Mouse (Mus musculus) limb, embryonic 11.5 days (tissue): Measurements from ENCODE around the gene Itgb5. TPM values are rescaled to one million over a fixed set of nuclear protein-coding genes. Genes with fewer than 3 reads are reported as not detected.

Experiments used
- ATAC-seq: fragments of 200-750 bp; cut with Nextera tagmentation; 2 replicates; pipeline ENCODE4 v1.8.0; 2017; ENCODE audit warnings: low read depth; ENCODE audit not compliant: insufficient number of reproducible peaks, low FRiP score, low TSS enrichment
- DNase-seq: peaks from one replicate; pipeline ENCODE4 v3.0.0-alpha.2; 2015; ENCODE audit warnings: low spot score
- H3K27ac ChIP-seq: fragments of 300-500 bp; sonication (generic); replicated peaks from 2 replicates; pipeline ENCODE4 v1.5.1; 2014; ENCODE audit warnings: low read depth, mild to moderate bottlenecking, low read length
- H3K27me3 ChIP-seq: fragments of 300-500 bp; sonication (generic); 2 replicates; pipeline ENCODE4 v1.6.1; 2014; ENCODE audit warnings: mild to moderate bottlenecking, low read length, mixed read lengths; ENCODE audit not compliant: control insufficient read depth, insufficient read depth
- H3K36me3 ChIP-seq: fragments of 300-500 bp; sonication (generic); 2 replicates; pipeline ENCODE4 v1.6.1; 2014; ENCODE audit warnings: mild to moderate bottlenecking, low read length, moderate library complexity, mixed read lengths; ENCODE audit not compliant: control insufficient read depth, insufficient read depth
- H3K4me1 ChIP-seq: fragments of 300-500 bp; sonication (generic); 2 replicates; pipeline ENCODE4 v1.6.1; 2014; ENCODE audit warnings: low read length, mixed read lengths; ENCODE audit not compliant: control insufficient read depth, insufficient read depth
- H3K4me2 ChIP-seq: fragments of 300-500 bp; sonication (generic); 2 replicates; pipeline ENCODE4 v1.6.1; 2014; ENCODE audit warnings: low read depth, mild to moderate bottlenecking, moderate library complexity; ENCODE audit not compliant: severe bottlenecking
- H3K4me3 ChIP-seq: fragments of 300-500 bp; sonication (generic); 2 replicates; pipeline ENCODE4 v1.5.1; 2014; ENCODE audit warnings: low read depth, low read length
- H3K9ac ChIP-seq: fragments of 300-500 bp; sonication (generic); 2 replicates; pipeline ENCODE4 v1.6.1; 2014; ENCODE audit warnings: mild to moderate bottlenecking, low read length
- H3K9me3 ChIP-seq: fragments of 300-500 bp; sonication (generic); 2 replicates; pipeline ENCODE4 v1.6.1; 2016; ENCODE audit warnings: low read length; ENCODE audit not compliant: control insufficient read depth
- WGBS: fragments of 180-500 bp; shearing (Covaris S2); extraction: QIAGEN DNeasy Blood & Tissue Kit; methylation state at CpG from one replicate; pipeline ENCODE4 v1.1.7; 2014; 5-methylcytosine and 5-hydroxymethylcytosine counted together
- polyA plus RNA-seq: library from polyadenylated mRNA; unstranded; fragments of >200 nt; fragmentation: Nextera tagmentation; extraction: Ambion mirVana; gene quantifications from 2 replicates; pipeline ENCODE4 v1.2.1, GENCODE M21; 2014

The Itgb5 gene
- polyA plus RNA-seq, 1 experiment from 2014 or later: 64.9 TPM

GRCm38 (mm10) chr16:33878041-33878783, 48.7 kb downstream of the Itgb5 start:
- no peaks in the 10 kb centered on the region for H3K27me3 ChIP-seq
- H3K9ac ChIP-seq: no peak overlapping the region
- WGBS: 71% methylated on average over 6 of the region's 6 CpGs
- no peak overlapping the region for H3K4me3 ChIP-seq
- no peak overlapping the region for H3K4me2 ChIP-seq
- DNase-seq (no peak), ATAC-seq (no peak)
- peaks cover 6% of the 10 kb centered on the region; the same call in 1 of the 2 replicates for H3K4me1 ChIP-seq
- H3K27ac ChIP-seq: no peak overlapping the region
- no peaks in the 10 kb centered on the region for H3K36me3 ChIP-seq
- no peaks in the 10 kb centered on the region for H3K9me3 ChIP-seq

- no peaks in the 10 kb centered on the region for H3K27me3 ChIP-seq
- ATAC-seq (no peak), DNase-seq (no peak)
- H3K9me3 ChIP-seq: no peaks in the 10 kb centered on the region
- 53% methylated on average over 6 of the region's 6 CpGs for WGBS
- H3K4me2 ChIP-seq: no peak overlapping the region
- H3K27ac ChIP-seq: no peak overlapping the region
- no peak overlapping the region for H3K9ac ChIP-seq
- no peak overlapping the region for H3K4me3 ChIP-seq
- peaks cover 8% of the 10 kb centered on the region; the same call in 1 of the 2 replicates for H3K4me1 ChIP-seq
- H3K36me3 ChIP-seq: no peaks in the 10 kb centered on the region
These were observed 49.6 kb downstream of the Itgb5 start for GRCm38 (mm10) chr16:33879031-33879430.

- H3K36me3 ChIP-seq: no peaks in the 10 kb centered on the region
- H3K9ac ChIP-seq: no peak overlapping the region
- no peaks in the 10 kb centered on the region for H3K9me3 ChIP-seq
- H3K27ac ChIP-seq: no peak overlapping the region
- DNase-seq (no peak), ATAC-seq (no peak)
- no peak overlapping the region for H3K4me2 ChIP-seq
- peaks cover 8% of the 10 kb centered on the region; the same call in 1 of the 2 replicates for H3K4me1 ChIP-seq
- no peaks in the 10 kb centered on the region for H3K27me3 ChIP-seq
- no peak overlapping the region for H3K4me3 ChIP-seq
- 32% methylated on average over 4 of the region's 4 CpGs for WGBS
These were observed 50.1 kb downstream of the Itgb5 start for GRCm38 (mm10) chr16:33879556-33879955.

- DNase-seq (no peak), ATAC-seq (no peak)
- WGBS: 93% methylated on average over 4 of the region's 4 CpGs
- Histone ChIP-seq H3K27ac (no peak overlapping the region), H3K27me3 (no peaks in the 10 kb centered on the region), H3K4me1 (peaks cover 8% of the 10 kb centered on the region; the same call in 1 of the 2 replicates), H3K36me3 (no peaks in the 10 kb centered on the region), H3K4me2 (no peak overlapping the region), H3K4me3 (no peak overlapping the region), H3K9me3 (no peaks in the 10 kb centered on the region), H3K9ac (no peak overlapping the region)
These were observed 51.3 kb downstream of the Itgb5 start for GRCm38 (mm10) chr16:33880765-33881164.

GRCm38 (mm10) chr16:33882540-33882939, 53.1 kb downstream of the Itgb5 start:
- peaks cover 15% of the 10 kb centered on the region; the same call in 1 of the 2 replicates for H3K4me1 ChIP-seq
- H3K4me2 ChIP-seq: no peak overlapping the region
- DNase-seq (no peak), ATAC-seq (no peak)
- H3K9ac ChIP-seq: no peak overlapping the region
- no peaks in the 10 kb centered on the region for H3K9me3 ChIP-seq
- H3K27ac ChIP-seq: no peak overlapping the region
- no peaks in the 10 kb centered on the region for H3K36me3 ChIP-seq
- H3K27me3 ChIP-seq: no peaks in the 10 kb centered on the region
- H3K4me3 ChIP-seq: no peak overlapping the region
- WGBS: 68% methylated on average over 4 of the region's 4 CpGs

GRCm38 (mm10) chr16:33883046-33883975, 53.8 kb downstream of the Itgb5 start:
- Histone ChIP-seq H3K36me3 (no peaks in the 10 kb centered on the region), H3K4me1 (peaks cover 15% of the 10 kb centered on the region; the same call in 1 of the 2 replicates), H3K27ac (no peak overlapping the region; the same call in 1 of the 2 replicates), H3K27me3 (no peaks in the 10 kb centered on the region), H3K9ac (no peak overlapping the region), H3K4me2 (no peak overlapping the region), H3K4me3 (no peak overlapping the region), H3K9me3 (no peaks in the 10 kb centered on the region)
- ATAC-seq (no peak), DNase-seq (no peak)
- WGBS: 50% methylated on average over 16 of the region's 16 CpGs

GRCm38 (mm10) chr16:33884201-33884600, 54.7 kb downstream of the Itgb5 start:
- H3K27ac ChIP-seq: no peak overlapping the region
- H3K9me3 ChIP-seq: no peaks in the 10 kb centered on the region
- no peak for ATAC-seq
- H3K4me3 ChIP-seq: no peak overlapping the region
- H3K4me2 ChIP-seq: no peak overlapping the region
- H3K36me3 ChIP-seq: no peaks in the 10 kb centered on the region
- no peaks in the 10 kb centered on the region for H3K27me3 ChIP-seq
- WGBS: 93% methylated on average over 5 of the region's 5 CpGs
- H3K4me1 ChIP-seq: peaks cover 15% of the 10 kb centered on the region; the same call in 1 of the 2 replicates
- DNase-seq: no peak
- no peak overlapping the region for H3K9ac ChIP-seq

- Histone ChIP-seq H3K4me2 (no peak overlapping the region), H3K27me3 (no peaks in the 10 kb centered on the region), H3K4me1 (peaks cover 19% of the 10 kb centered on the region; the same call in 1 of the 2 replicates), H3K27ac (no peak overlapping the region), H3K9ac (no peak overlapping the region), H3K4me3 (no peak overlapping the region), H3K36me3 (no peaks in the 10 kb centered on the region), H3K9me3 (no peaks in the 10 kb centered on the region)
- ATAC-seq: no peak
- no peak for DNase-seq
- 86% methylated on average over 11 of the region's 11 CpGs for WGBS
These were observed 55.6 kb downstream of the Itgb5 start for GRCm38 (mm10) chr16:33885021-33885471.
